Mouse (Mus musculus) thymus, postnatal 36 days (tissue): ENCODE measurements around the gene Mrgprb2.

Experiments used
- DNase-seq, 2 experiments: peaks; one replicate each; pipeline ENCODE4 v3.0.0; 2022; ENCODE audit warnings: mixed read lengths in 2 of 2

The Mrgprb2 gene

GRCm38 (mm10) chr7:48557986-48558385 lies at the start of gene Mrgprb2:
Gene Mrgprb2 (minus strand): TSS chr7:48558086.
- no peak for DNase-seq
